Mouse (Mus musculus): ENCODE data around the gene Mapk3.

DNA sequence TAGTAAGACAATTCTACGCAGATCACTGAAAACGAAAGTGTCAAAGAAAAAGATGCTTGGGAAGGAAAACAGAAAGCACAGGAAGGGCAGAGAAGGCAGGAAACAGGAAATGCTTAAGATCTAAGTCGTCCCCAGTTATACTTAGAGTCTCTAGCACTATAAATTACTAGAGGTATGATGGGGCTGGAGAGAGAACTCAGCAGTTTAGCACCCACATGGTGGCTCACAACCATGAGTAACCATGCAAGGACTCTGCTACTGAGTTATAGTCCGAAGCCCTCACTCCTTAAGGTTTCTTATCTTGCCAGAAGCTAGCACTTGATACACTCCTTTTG, 34.8 kb downstream of the Mapk3 start:
- TF ChIP-seq CTCF (IDR thresholded peaks at IDR 0.05; ENCODE audit: low read depth, low read length) (no peak), POLR2A (IDR thresholded peaks at IDR 0.05; ENCODE audit: extremely low read depth, insufficient read depth, low read length) (no peak)
